Mouse (Mus musculus): ENCODE measurements at regions not wholly inside any gene's neighbourhood (a gene's known extent, or its start where the extent isn't known, plus 50 kb on each side); places are given as distances from the start of the nearest gene placed in this dataset.

- no peak overlapping the region for H3K9ac ChIP-seq (ENCODE audit: low read depth, low read length)
- no peaks in the 10 kb centered on the region for H3K27me3 ChIP-seq (replicated peaks; ENCODE audit: control insufficient read depth, insufficient read depth, low read length)
- no peak for TF ChIP-seq CTCF (IDR thresholded peaks at IDR 0.05; ENCODE audit: low read depth)
- WGBS = 60% methylated on average over 18 of the region's 18 CpGs
- no peak for ATAC-seq
- no peaks in the 10 kb centered on the region for H3K4me1 ChIP-seq (replicated peaks; ENCODE audit: control insufficient read depth, insufficient read depth, low read length)
- no peak overlapping the region for H3K4me2 ChIP-seq (replicated peaks; ENCODE audit: low read depth)
- no peaks in the 10 kb centered on the region for H3K9me3 ChIP-seq (ENCODE audit: control insufficient read depth)
- no peak overlapping the region for H3K4me3 ChIP-seq (ENCODE audit: low read depth, low read length)
- no peak overlapping the region for H3K27ac ChIP-seq (ENCODE audit: low read depth, low read length)
- no peaks in the 10 kb centered on the region for H3K36me3 ChIP-seq (ENCODE audit: control insufficient read depth, insufficient read depth)
Observed at GRCm38 (mm10) chr5:73854774-73855371, 203.7 kb downstream of the Spata18 start.

- no peaks in the 10 kb centered on the region for H3K4me1 ChIP-seq (replicated peaks; ENCODE audit: control insufficient read depth, insufficient read depth, low read length)
- H3K4me3 ChIP-seq (ENCODE audit: low read depth, low read length) = no peak overlapping the region
- H3K27me3 ChIP-seq (replicated peaks; ENCODE audit: control insufficient read depth, insufficient read depth, low read length) = no peaks in the 10 kb centered on the region
- no peak overlapping the region for H3K27ac ChIP-seq (ENCODE audit: low read depth, low read length)
- 0 out of 2 replicates have a peak, but pooled peaks have one; percentile 47 for ATAC-seq
- no peaks in the 10 kb centered on the region for H3K9me3 ChIP-seq (ENCODE audit: control insufficient read depth)
- H3K36me3 ChIP-seq (ENCODE audit: control insufficient read depth, insufficient read depth) = no peaks in the 10 kb centered on the region
- H3K9ac ChIP-seq (ENCODE audit: low read depth, low read length) = no peak overlapping the region
- WGBS = 69% methylated on average over 1 of the region's 1 CpGs
- no peak for TF ChIP-seq CTCF (IDR thresholded peaks at IDR 0.05; ENCODE audit: low read depth)
- H3K4me2 ChIP-seq (replicated peaks; ENCODE audit: low read depth) = no peak overlapping the region
Observed at GRCm38 (mm10) chr5:73859320-73859719, 208.1 kb downstream of the Spata18 start.

GRCm38 (mm10) chr5:73864138-73864761, 204.0 kb downstream of the Usp46 start:
- no peaks in the 10 kb centered on the region for H3K36me3 ChIP-seq (ENCODE audit: control insufficient read depth, insufficient read depth)
- no peaks in the 10 kb centered on the region for H3K9me3 ChIP-seq (ENCODE audit: control insufficient read depth)
- H3K4me2 ChIP-seq (replicated peaks; ENCODE audit: low read depth) = no peak overlapping the region
- no peaks in the 10 kb centered on the region for H3K4me1 ChIP-seq (replicated peaks; ENCODE audit: control insufficient read depth, insufficient read depth, low read length)
- WGBS = 78% methylated on average over 9 of the region's 9 CpGs
- no peak overlapping the region for H3K9ac ChIP-seq (ENCODE audit: low read depth, low read length)
- no peak overlapping the region for H3K4me3 ChIP-seq (ENCODE audit: low read depth, low read length)
- no peaks in the 10 kb centered on the region for H3K27me3 ChIP-seq (replicated peaks; ENCODE audit: control insufficient read depth, insufficient read depth, low read length)
- no peak for ATAC-seq
- peak; percentile 80 for TF ChIP-seq CTCF (IDR thresholded peaks at IDR 0.05; ENCODE audit: low read depth)
- H3K27ac ChIP-seq (ENCODE audit: low read depth, low read length) = no peak overlapping the region

- WGBS = 78% methylated on average over 9 of the region's 9 CpGs
- ATAC-seq = no peak
- Histone ChIP-seq H3K36me3 (ENCODE audit: control insufficient read depth, insufficient read depth) (no peaks in the 10 kb centered on the region), H3K4me1 (replicated peaks; ENCODE audit: control insufficient read depth, insufficient read depth, low read length) (no peaks in the 10 kb centered on the region), H3K27ac (ENCODE audit: low read depth, low read length) (no peak overlapping the region), H3K9ac (ENCODE audit: low read depth, low read length) (no peak overlapping the region), H3K4me3 (ENCODE audit: low read depth, low read length) (no peak overlapping the region), H3K4me2 (replicated peaks; ENCODE audit: low read depth) (no peak overlapping the region), H3K9me3 (ENCODE audit: control insufficient read depth) (no peaks in the 10 kb centered on the region), H3K27me3 (replicated peaks; ENCODE audit: control insufficient read depth, insufficient read depth, low read length) (no peaks in the 10 kb centered on the region)
- no peak for TF ChIP-seq CTCF (IDR thresholded peaks at IDR 0.05; ENCODE audit: low read depth)
Observed at GRCm38 (mm10) chr5:73872641-73873421, 195.4 kb downstream of the Usp46 start.

- WGBS = 86% methylated on average over 1 of the region's 1 CpGs
- no peaks in the 10 kb centered on the region for H3K27me3 ChIP-seq (replicated peaks; ENCODE audit: control insufficient read depth, insufficient read depth, low read length)
- no peaks in the 10 kb centered on the region for H3K9me3 ChIP-seq (ENCODE audit: control insufficient read depth)
- no peak for TF ChIP-seq CTCF (IDR thresholded peaks at IDR 0.05; ENCODE audit: low read depth)
- no peak overlapping the region for H3K4me2 ChIP-seq (replicated peaks; ENCODE audit: low read depth)
- H3K36me3 ChIP-seq (ENCODE audit: control insufficient read depth, insufficient read depth) = no peaks in the 10 kb centered on the region
- no peak overlapping the region for H3K9ac ChIP-seq (ENCODE audit: low read depth, low read length)
- no peak for ATAC-seq
- no peak overlapping the region for H3K4me3 ChIP-seq (ENCODE audit: low read depth, low read length)
- no peak overlapping the region for H3K27ac ChIP-seq (ENCODE audit: low read depth, low read length)
- H3K4me1 ChIP-seq (replicated peaks; ENCODE audit: control insufficient read depth, insufficient read depth, low read length) = no peaks in the 10 kb centered on the region
Observed at GRCm38 (mm10) chr5:73874770-73875169, 193.5 kb downstream of the Usp46 start.

GRCm38 (mm10) chr5:73875847-73876246, 192.4 kb downstream of the Usp46 start:
- Histone ChIP-seq H3K9ac (ENCODE audit: low read depth, low read length) (no peak overlapping the region), H3K27me3 (replicated peaks; ENCODE audit: control insufficient read depth, insufficient read depth, low read length) (no peaks in the 10 kb centered on the region), H3K27ac (ENCODE audit: low read depth, low read length) (no peak overlapping the region), H3K9me3 (ENCODE audit: control insufficient read depth) (no peaks in the 10 kb centered on the region), H3K4me1 (replicated peaks; ENCODE audit: control insufficient read depth, insufficient read depth, low read length) (no peaks in the 10 kb centered on the region), H3K36me3 (ENCODE audit: control insufficient read depth, insufficient read depth) (no peaks in the 10 kb centered on the region), H3K4me2 (replicated peaks; ENCODE audit: low read depth) (no peak overlapping the region), H3K4me3 (ENCODE audit: low read depth, low read length) (no peak overlapping the region)
- WGBS = 43% methylated on average over 3 of the region's 3 CpGs
- TF ChIP-seq CTCF (IDR thresholded peaks at IDR 0.05; ENCODE audit: low read depth) = no peak
- no peak for ATAC-seq

Data from intestine, postnatal 0 days (tissue).